Comparison of ENCODE assay signal across 19 mouse cellular contexts in genomic region chr10:110453566-110453965, GRCm38 (mm10). TPM values are rescaled to one million over a fixed set of nuclear protein-coding genes. Genes with fewer than 3 reads are reported as not detected.
DNase-seq lines count a peak whose midpoint lies in the region; ATAC-seq lines count a peak whose summit lies in the region.
"Had no signal": no experiment of that assay in that cellular context is flagged by ENCODE, and none has a peak within 500 bp of the region (broad histone marks: within the 10 kb centered on the region; RNA-seq: fewer than 3 reads in every experiment).

No protein-coding gene starts in this region.

- peak overlapping the region; percentile 28; the same call in 1 of the 2 replicates for H3K4me2 ChIP-seq in neural tube, embryonic 11.5 days (ENCODE audit: low read depth)
- peak overlapping the region; percentile 69 for H3K4me2 ChIP-seq in hindbrain, embryonic 12.5 days (replicated peaks)
- H3K4me2 ChIP-seq in midbrain, embryonic 13.5 days (replicated peaks), result peak overlapping the region; percentile 75
- H3K4me2 ChIP-seq: limb, embryonic 12.5 days had no signal

- no peak overlapping the region for H3K9ac ChIP-seq in neural tube, embryonic 11.5 days (ENCODE audit: low read length)
- H3K9ac ChIP-seq in hindbrain, embryonic 12.5 days, result no peak overlapping the region
- peak overlapping the region; percentile 94 for H3K9ac ChIP-seq in midbrain, embryonic 13.5 days (replicated peaks)
- H3K9ac ChIP-seq: limb, embryonic 12.5 days; liver, embryonic 14.5 days had no signal

- ATAC-seq in neural tube, embryonic 11.5 days (ENCODE audit: insufficient read depth, low FRiP score, low TSS enrichment), result no peak
- ATAC-seq in hindbrain, embryonic 12.5 days (ENCODE audit: low FRiP score), result no peak
- ATAC-seq in midbrain, embryonic 13.5 days, result no peak
- ATAC-seq: CD4-positive, CD25-positive, alpha-beta regulatory T cell, adult 4 months; lung, postnatal 0 days had no signal

- no peak overlapping the region for H3K4me3 ChIP-seq in neural tube, embryonic 11.5 days (ENCODE audit: low read depth, low read length)
- H3K4me3 ChIP-seq in hindbrain, embryonic 12.5 days, result peak overlapping the region; percentile 65
- H3K4me3 ChIP-seq in midbrain, embryonic 13.5 days (replicated peaks), result peak overlapping the region; percentile 79
- H3K4me3 ChIP-seq: erythroblast, embryonic 14.5 days; limb, embryonic 12.5 days; megakaryocyte, embryonic 14.5 days had no signal

- H3K4me1 ChIP-seq in neural tube, embryonic 11.5 days (ENCODE audit: control insufficient read depth, insufficient read depth, low read length), result peaks cover 3% of the 10 kb centered on the region; the same call in 1 of the 2 replicates
- H3K4me1 ChIP-seq in hindbrain, embryonic 12.5 days, result peaks cover 4% of the 10 kb centered on the region; the same call in 1 of the 2 replicates
- H3K4me1 ChIP-seq in midbrain, embryonic 13.5 days (replicated peaks), result peaks cover 13% of the 10 kb centered on the region; the same call in 1 of the 2 replicates

- H3K27ac ChIP-seq in neural tube, embryonic 11.5 days (ENCODE audit: low read depth, low read length), result no peak overlapping the region
- H3K27ac ChIP-seq in hindbrain, embryonic 12.5 days, result peak overlapping the region; percentile 23
- 0 out of 2 replicates have a peak overlapping the region, but pooled peaks have one; percentile 40 for H3K27ac ChIP-seq in midbrain, embryonic 13.5 days
- H3K27ac ChIP-seq: limb, embryonic 12.5 days; liver, embryonic 14.5 days had no signal

- no peaks in the 10 kb centered on the region for H3K9me3 ChIP-seq in neural tube, embryonic 11.5 days (ENCODE audit: control insufficient read depth, low read length)
- no peaks in the 10 kb centered on the region for H3K9me3 ChIP-seq in hindbrain, embryonic 12.5 days (replicated peaks)
- no peaks in the 10 kb centered on the region for H3K9me3 ChIP-seq in midbrain, embryonic 13.5 days
- H3K9me3 ChIP-seq: limb, embryonic 12.5 days had no signal

- H3K27me3 ChIP-seq in neural tube, embryonic 11.5 days (ENCODE audit: control insufficient read depth, insufficient read depth, low read length), result peaks cover 7% of the 10 kb centered on the region; the same call in 1 of the 2 replicates
- H3K27me3 ChIP-seq in hindbrain, embryonic 12.5 days, result no peaks in the 10 kb centered on the region
- no peaks in the 10 kb centered on the region for H3K27me3 ChIP-seq in midbrain, embryonic 13.5 days

- WGBS in neural tube, embryonic 11.5 days, result 64% methylated on average over 5 of the region's 5 CpGs
- WGBS in hindbrain, embryonic 12.5 days, result 60% methylated on average over 5 of the region's 5 CpGs
- WGBS in midbrain, embryonic 13.5 days, result 54% methylated on average over 5 of the region's 5 CpGs

- DNase-seq in neural tube, embryonic 11.5 days (ENCODE audit: low spot score), result no peak
- DNase-seq in neural tube, embryonic 10.5 days (ENCODE audit: extremely low spot score, low spot score), result no peak
- DNase-seq in testis, postnatal 10 days (ENCODE audit: low spot score), result no peak
- no peak for DNase-seq in left cerebral cortex, postnatal 36 days (ENCODE audit: low spot score in 2 of 2)
- no peak for DNase-seq in ovary, postnatal 10 days (ENCODE audit: low spot score)
- DNase-seq: adrenal gland, adult 8-10 months; kidney, adult 8-10 months; kidney, postnatal 4 days; layer of hippocampus, postnatal 36 days had no signal

- H3K36me3 ChIP-seq in neural tube, embryonic 11.5 days (ENCODE audit: control insufficient read depth, insufficient read depth, low read length), result no peaks in the 10 kb centered on the region
- no peaks in the 10 kb centered on the region for H3K36me3 ChIP-seq in hindbrain, embryonic 12.5 days
- H3K36me3 ChIP-seq in midbrain, embryonic 13.5 days, result no peaks in the 10 kb centered on the region
- H3K36me3 ChIP-seq: limb, embryonic 12.5 days had no signal

- intact Hi-C loops in left cerebral cortex, postnatal 36 days (cut with DNase I), result loop anchor here (10.0 kb wide), 2 partner anchors 251 to 529 kb away; no protein-coding TSS in a partner anchor

RNA-seq across cellular contexts. Expression of gene Nav3, which starts 2.4 kb away (rescaled TPM):
- polyA plus RNA-seq in neural tube, embryonic 11.5 days (2014; fragmentation: Nextera tagmentation; extraction: Ambion mirVana), result 8.5 and 10.5 TPM in 2 replicates
- polyA plus RNA-seq in hindbrain, embryonic 12.5 days (2016; fragmentation: Nextera tagmentation; extraction: Ambion mirVana), result 16.0 and 22.6 TPM in 2 replicates
- polyA plus RNA-seq in midbrain, embryonic 13.5 days (2015; fragmentation: Nextera tagmentation; extraction: Ambion mirVana), result 19.5 and 20.2 TPM in 2 replicates
- total RNA-seq in left cerebral cortex, postnatal 36 days (2021), result 100 to 1,000 TPM; 132 to 151 TPM
- total RNA-seq: granulocyte monocyte progenitor cell, adult 5-6 weeks; MEL had no signal
- polyA plus RNA-seq: erythroblast, embryonic 14.5 days had no signal
